Mouse (Mus musculus) forebrain, postnatal 0 days (tissue): ENCODE data around the gene Spc24. TPM values are rescaled to one million over a fixed set of nuclear protein-coding genes. Genes with fewer than 3 reads are reported as not detected.
A peak's percentile ranks its signal among the peaks of the same experiment; 100 is the strongest.

Experiments used
- ATAC-seq: fragments of 200-750 bp; cut with Nextera tagmentation; 2 replicates; pipeline ENCODE4 v1.8.0; 2017; ENCODE audit warnings: mild to moderate bottlenecking, moderate library complexity
- DNase-seq: peaks from one replicate; pipeline ENCODE4 v3.0.0-alpha.2; 2015
- H3K27ac ChIP-seq: fragments of 300-500 bp; sonication (generic); 2 replicates; pipeline ENCODE4 v1.5.1; 2014; ENCODE audit warnings: low read depth, mild to moderate bottlenecking, antibody characterized with exemption, low read length, moderate library complexity, mixed read lengths
- H3K27me3 ChIP-seq: fragments of 300-500 bp; sonication (generic); 2 replicates; pipeline ENCODE4 v1.6.1; 2014; ENCODE audit warnings: mild to moderate bottlenecking, low read length, mixed read lengths; ENCODE audit not compliant: insufficient read depth
- H3K36me3 ChIP-seq: fragments of 300-500 bp; sonication (generic); 2 replicates; pipeline ENCODE4 v1.6.1; 2014; ENCODE audit warnings: mild to moderate bottlenecking, moderate library complexity; ENCODE audit not compliant: insufficient read depth
- H3K4me1 ChIP-seq: fragments of 300-500 bp; sonication (generic); 2 replicates; pipeline ENCODE4 v1.6.1; 2014; ENCODE audit warnings: antibody characterized with exemption; ENCODE audit not compliant: insufficient read depth
- H3K4me2 ChIP-seq: fragments of 300-500 bp; sonication (generic); 2 replicates; pipeline ENCODE4 v1.6.1; 2014; ENCODE audit warnings: low read depth, mild to moderate bottlenecking, moderate library complexity
- H3K4me3 ChIP-seq: fragments of 300-500 bp; sonication (generic); 2 replicates; pipeline ENCODE4 v1.5.1; 2014; ENCODE audit warnings: low read depth, low read length, mixed read lengths
- H3K9ac ChIP-seq: fragments of 300-500 bp; sonication (generic); 2 replicates; pipeline ENCODE4 v1.6.1; 2014; ENCODE audit warnings: mild to moderate bottlenecking
- H3K9me3 ChIP-seq: fragments of 300-500 bp; sonication (generic); 2 replicates; pipeline ENCODE4 v1.6.1; 2016; ENCODE audit warnings: low read length
- CTCF ChIP-seq: sonication (generic); IDR thresholded peaks from 2 replicates; pipeline ENCODE4 v1.5.1; 2016; ENCODE audit warnings: antibody characterized with exemption, control low read depth, low read depth
- whole genome bisulfite sequencing: fragments of 180-500 bp; shearing (Covaris S2); extraction: QIAGEN DNeasy Blood & Tissue Kit; methylation state at CpG from one replicate; pipeline ENCODE4 v1.1.7; 2014; 5-methylcytosine and 5-hydroxymethylcytosine counted together
- polyA plus RNA-seq: library from polyadenylated mRNA; unstranded; fragments of >200 nt; fragmentation: Nextera tagmentation; extraction: Ambion mirVana; gene quantifications from 2 replicates; pipeline ENCODE4 v1.2.1, GENCODE M21; 2015
- total RNA-seq: library from RNA; depleted of rRNA; stranded (reverse); fragments of >200 nt; gene quantifications from 2 replicates; pipeline ENCODE4 v1.2.3, GENCODE M21; 2014

Gene Spc24
- total and polyA plus RNA-seq, 2 experiments from 2014 or later: 8.2 to 13.5 TPM

DNA sequence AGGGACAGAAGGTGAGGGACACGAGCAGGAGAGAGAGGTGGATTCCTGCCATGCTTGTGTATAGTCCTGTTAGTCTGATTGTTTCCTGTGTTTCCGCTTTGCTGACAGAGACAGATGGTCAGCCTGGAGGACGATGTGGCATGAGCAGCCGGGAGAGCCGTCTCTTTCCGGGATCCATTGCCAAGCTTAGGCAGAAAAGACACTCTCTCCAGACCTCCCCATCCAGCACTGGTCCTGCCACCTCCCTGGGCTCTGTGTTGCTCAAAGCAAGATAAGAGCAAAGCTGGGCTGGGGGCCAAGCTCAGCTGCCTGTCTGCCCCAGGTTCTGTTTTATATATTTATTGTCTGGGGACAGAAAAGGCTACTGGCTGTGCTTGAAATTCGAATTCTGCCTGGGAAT is 12.1 kb downstream of the Spc24 start:
- DNase-seq (peak; percentile 65), ATAC-seq (peak; percentile 89)
- Histone ChIP-seq H3K27ac (peak overlapping the region; percentile 29), H3K4me1 (no peaks in the 10 kb centered on the region), H3K27me3 (no peaks in the 10 kb centered on the region), H3K4me2 (no peak overlapping the region), H3K9me3 (no peaks in the 10 kb centered on the region), H3K4me3 (no peak overlapping the region), H3K36me3 (peaks cover 60% of the 10 kb centered on the region), H3K9ac (no peak overlapping the region)
- WGBS: 40% methylated on average over 7 of the region's 7 CpGs
- TF ChIP-seq CTCF: no peak

DNA sequence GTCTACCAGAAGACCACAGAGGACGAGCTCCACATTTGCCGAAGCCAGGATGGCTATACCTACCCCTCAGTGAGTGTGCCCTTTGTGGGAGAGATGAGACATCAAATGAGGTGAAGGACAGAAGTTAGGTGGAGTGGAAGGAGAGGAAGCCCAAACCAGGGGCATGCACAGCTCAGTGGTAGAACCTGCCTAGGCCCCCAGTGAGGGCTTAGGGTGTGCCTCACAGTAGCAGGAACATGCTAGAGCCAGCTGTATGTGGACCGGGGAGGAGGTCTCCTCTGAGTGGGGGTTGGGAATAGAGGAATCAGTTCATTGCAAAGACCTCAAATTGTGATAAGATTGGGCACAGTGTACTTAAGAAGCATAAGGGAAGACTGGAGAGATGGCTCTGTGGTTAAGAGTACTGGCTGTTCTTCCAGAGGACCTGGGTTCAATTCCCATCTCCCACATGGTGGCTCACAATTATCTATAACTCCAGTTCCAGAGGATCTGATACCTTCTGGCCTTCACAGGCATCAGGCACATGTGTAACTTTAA is 12.8 kb downstream of the Spc24 start:
- no peak overlapping the region for H3K9ac ChIP-seq
- H3K9me3 ChIP-seq: no peaks in the 10 kb centered on the region
- ATAC-seq (no peak), DNase-seq (no peak)
- no peak overlapping the region for H3K4me2 ChIP-seq
- H3K36me3 ChIP-seq: peaks cover 67% of the 10 kb centered on the region
- no peaks in the 10 kb centered on the region for H3K27me3 ChIP-seq
- WGBS: 88% methylated on average over 3 of the region's 3 CpGs
- TF ChIP-seq CTCF: no peak
- no peaks in the 10 kb centered on the region for H3K4me1 ChIP-seq
- peak overlapping the region; percentile 29; the same call in 1 of the 2 replicates for H3K27ac ChIP-seq
- no peak overlapping the region for H3K4me3 ChIP-seq

DNA sequence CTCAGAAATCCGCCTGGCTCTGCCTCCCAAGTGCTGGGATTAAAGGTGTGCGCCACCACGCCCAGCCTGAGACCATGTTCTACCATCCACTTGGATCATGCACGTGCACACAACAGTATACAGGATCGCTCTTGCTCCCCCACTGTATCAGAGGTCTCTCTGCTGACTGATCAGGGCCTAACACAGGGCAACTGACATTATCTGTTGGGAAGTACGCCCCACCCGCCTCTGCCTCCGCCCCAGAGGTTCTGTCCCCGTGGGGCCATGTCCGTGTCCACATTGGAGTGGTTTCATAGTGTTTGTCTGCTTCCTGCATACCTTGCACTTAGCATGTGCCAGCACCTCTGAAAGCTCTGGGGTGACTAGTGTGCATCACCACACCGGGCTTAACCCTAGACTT is 18.6 kb downstream of the Spc24 start:
- peaks cover 86% of the 10 kb centered on the region for H3K36me3 ChIP-seq
- H3K9ac ChIP-seq: no peak overlapping the region
- no peak for TF ChIP-seq CTCF
- no peak overlapping the region for H3K4me2 ChIP-seq
- WGBS: 96% methylated on average over 11 of the region's 11 CpGs
- no peak overlapping the region for H3K4me3 ChIP-seq
- no peak for DNase-seq
- no peak for ATAC-seq
- H3K4me1 ChIP-seq: no peaks in the 10 kb centered on the region
- H3K9me3 ChIP-seq: no peaks in the 10 kb centered on the region
- H3K27me3 ChIP-seq: no peaks in the 10 kb centered on the region
- no peak overlapping the region for H3K27ac ChIP-seq

DNA sequence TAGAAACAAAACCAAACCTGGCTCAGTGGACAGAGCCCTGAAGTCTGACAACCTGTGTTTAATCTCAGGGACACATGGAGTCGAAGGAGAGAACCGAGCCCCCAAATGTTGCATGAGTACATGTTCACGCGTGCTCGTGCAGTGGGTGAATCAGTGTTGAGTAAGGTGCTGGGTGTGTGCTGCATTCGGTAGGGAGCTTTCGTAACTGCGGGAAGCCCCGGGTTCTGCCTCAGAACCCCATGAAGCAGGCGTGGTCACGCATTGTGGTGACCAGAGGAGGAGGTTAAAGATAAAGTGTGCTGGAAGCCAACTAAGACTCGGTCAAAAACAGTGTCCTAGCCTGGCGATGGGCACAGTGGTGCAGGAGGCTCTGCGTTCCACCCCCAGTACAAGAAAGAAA is 19.7 kb downstream of the Spc24 start:
- DNase-seq: no peak
- H3K4me3 ChIP-seq: no peak overlapping the region
- H3K36me3 ChIP-seq: peaks cover 84% of the 10 kb centered on the region
- H3K27me3 ChIP-seq: no peaks in the 10 kb centered on the region
- H3K4me1 ChIP-seq: no peaks in the 10 kb centered on the region
- 96% methylated on average over 14 of the region's 14 CpGs for WGBS
- H3K9me3 ChIP-seq: no peaks in the 10 kb centered on the region
- H3K9ac ChIP-seq: no peak overlapping the region
- H3K27ac ChIP-seq: no peak overlapping the region
- H3K4me2 ChIP-seq: no peak overlapping the region
- ATAC-seq: no peak
- TF ChIP-seq CTCF: no peak

DNA sequence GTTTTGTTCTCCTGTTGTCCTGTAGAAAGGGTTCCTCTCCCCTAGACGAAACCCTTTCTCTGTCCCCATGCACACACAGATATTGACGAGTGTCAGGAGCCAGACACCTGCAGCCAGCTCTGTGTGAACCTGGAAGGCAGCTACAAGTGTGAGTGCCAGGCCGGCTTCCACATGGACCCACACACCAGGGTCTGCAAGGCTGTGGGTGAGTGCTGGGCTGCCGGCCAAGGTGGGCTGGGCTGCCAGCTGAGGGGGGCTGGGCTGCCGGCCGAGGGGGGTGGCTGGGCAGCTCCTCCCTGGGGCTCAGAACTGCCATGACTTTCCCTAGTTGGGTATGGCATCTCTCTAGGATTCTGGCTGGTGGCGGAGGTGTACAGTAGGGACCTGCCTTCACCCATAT is 21.3 kb downstream of the Spc24 start:
- H3K27me3 ChIP-seq: no peaks in the 10 kb centered on the region
- no peak overlapping the region for H3K4me3 ChIP-seq
- ATAC-seq: no peak
- DNase-seq: peak; percentile 18
- 67% methylated on average over 7 of the region's 7 CpGs for WGBS
- peaks cover 83% of the 10 kb centered on the region for H3K36me3 ChIP-seq
- TF ChIP-seq CTCF: no peak
- H3K27ac ChIP-seq: no peak overlapping the region
- no peak overlapping the region for H3K9ac ChIP-seq
- no peaks in the 10 kb centered on the region for H3K9me3 ChIP-seq
- no peaks in the 10 kb centered on the region for H3K4me1 ChIP-seq
- H3K4me2 ChIP-seq: no peak overlapping the region

DNA sequence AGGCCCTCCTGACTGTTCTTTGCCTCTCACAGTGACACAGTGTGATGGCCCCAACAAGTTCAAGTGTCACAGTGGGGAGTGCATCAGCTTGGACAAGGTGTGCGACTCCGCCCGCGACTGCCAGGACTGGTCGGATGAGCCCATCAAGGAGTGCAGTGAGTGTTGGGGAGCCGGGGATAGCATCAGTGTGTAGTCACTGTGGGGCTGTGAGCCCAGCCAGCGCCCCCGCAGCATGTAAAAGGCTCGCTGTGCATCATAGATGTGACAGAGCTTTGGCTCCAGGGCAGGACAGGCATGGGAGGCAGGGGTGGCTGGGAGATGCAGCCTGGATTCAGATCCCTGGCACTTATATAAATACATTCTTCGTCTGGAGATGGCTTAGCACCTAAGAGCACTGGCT is 22.9 kb downstream of the Spc24 start:
- Histone ChIP-seq H3K4me1 (no peaks in the 10 kb centered on the region), H3K9ac (no peak overlapping the region), H3K27me3 (no peaks in the 10 kb centered on the region), H3K4me2 (no peak overlapping the region), H3K4me3 (no peak overlapping the region), H3K27ac (no peak overlapping the region), H3K9me3 (no peaks in the 10 kb centered on the region), H3K36me3 (peaks cover 89% of the 10 kb centered on the region)
- no peak for TF ChIP-seq CTCF
- ATAC-seq (no peak), DNase-seq (no peak)
- WGBS: 95% methylated on average over 10 of the region's 10 CpGs

DNA sequence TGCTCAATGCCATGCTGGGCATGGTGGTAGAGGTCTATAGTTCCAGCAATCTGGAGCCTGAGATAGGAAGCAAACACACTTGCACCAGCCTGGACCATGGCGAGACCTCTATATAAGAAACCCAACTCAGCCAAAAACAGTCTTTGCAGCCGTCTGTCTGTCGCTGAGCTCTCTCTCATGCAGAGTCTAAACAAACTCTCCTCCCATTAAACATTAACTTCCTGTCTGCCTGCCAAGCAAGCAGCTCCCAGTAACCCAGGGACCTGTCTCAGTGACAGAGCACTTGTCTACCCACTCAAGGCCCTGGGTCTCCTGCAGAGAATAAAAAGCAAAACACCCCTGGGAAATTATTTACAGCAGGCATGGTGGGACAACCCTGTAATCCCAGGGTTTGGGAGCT is 23.5 kb downstream of the Spc24 start:
- H3K9ac ChIP-seq: no peak overlapping the region
- H3K27ac ChIP-seq: no peak overlapping the region
- no peaks in the 10 kb centered on the region for H3K4me1 ChIP-seq
- TF ChIP-seq CTCF: no peak
- H3K9me3 ChIP-seq: no peaks in the 10 kb centered on the region
- no peaks in the 10 kb centered on the region for H3K27me3 ChIP-seq
- H3K4me3 ChIP-seq: no peak overlapping the region
- no peak overlapping the region for H3K4me2 ChIP-seq
- 74% methylated on average over 3 of the region's 3 CpGs for WGBS
- DNase-seq (no peak), ATAC-seq (no peak)
- H3K36me3 ChIP-seq: peaks cover 86% of the 10 kb centered on the region

DNA sequence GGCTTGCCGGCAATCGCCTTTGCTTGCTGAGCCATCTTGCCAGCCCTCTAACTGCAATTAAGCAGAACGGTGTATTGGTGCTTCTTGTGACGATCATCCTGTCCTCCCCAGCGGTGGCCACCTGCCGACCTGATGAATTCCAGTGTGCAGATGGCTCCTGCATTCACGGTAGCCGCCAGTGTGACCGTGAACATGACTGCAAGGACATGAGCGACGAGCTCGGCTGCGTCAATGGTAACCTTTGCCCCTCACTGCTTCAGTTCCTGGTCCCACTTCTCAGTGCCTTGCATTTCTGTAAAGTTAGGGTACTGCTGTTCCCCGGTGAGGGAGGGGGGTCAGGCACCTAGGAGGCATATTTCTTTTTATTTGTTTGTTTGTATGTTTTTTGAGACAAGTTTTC is 25.0 kb downstream of the Spc24 start:
- Histone ChIP-seq H3K27me3 (no peaks in the 10 kb centered on the region), H3K4me3 (no peak overlapping the region), H3K36me3 (peaks cover 79% of the 10 kb centered on the region), H3K4me2 (no peak overlapping the region), H3K27ac (no peak overlapping the region), H3K9me3 (no peaks in the 10 kb centered on the region), H3K9ac (no peak overlapping the region), H3K4me1 (no peaks in the 10 kb centered on the region)
- WGBS: 91% methylated on average over 14 of the region's 14 CpGs
- no peak for TF ChIP-seq CTCF
- no peak for ATAC-seq
- no peak for DNase-seq
